Mouse (Mus musculus) forebrain, embryonic 12.5 days (tissue): ENCODE measurements around the gene Eloa. TPM values are rescaled to one million over a fixed set of nuclear protein-coding genes. Genes with fewer than 3 reads are reported as not detected.
A peak's percentile ranks its signal among the peaks of the same experiment; 100 is the strongest.
"Not testable (repeated sequence)": the region's sequence is repeated elsewhere in the genome, so short reads cannot be mapped to it uniquely, and the experiment has no call there.

Source experiments
- ATAC-seq: fragments of 200-750 bp; cut with Nextera tagmentation; 2 replicates; pipeline ENCODE4 v1.8.0; 2017; ENCODE audit warnings: moderate TSS enrichment; ENCODE audit not compliant: low FRiP score
- H3K27ac ChIP-seq: fragments of 300-500 bp; sonication (generic); 2 replicates; pipeline ENCODE4 v1.5.1; 2016; ENCODE audit warnings: mild to moderate bottlenecking
- H3K27me3 ChIP-seq: fragments of 300-500 bp; sonication (generic); 2 replicates; pipeline ENCODE4 v1.6.1; 2016; ENCODE audit warnings: mild to moderate bottlenecking
- H3K36me3 ChIP-seq: fragments of 300-500 bp; sonication (generic); replicated peaks from 2 replicates; pipeline ENCODE4 v1.6.1; 2016; ENCODE audit warnings: mild to moderate bottlenecking
- H3K4me1 ChIP-seq: fragments of 300-500 bp; sonication (generic); 2 replicates; pipeline ENCODE4 v1.6.1; 2016
- H3K4me2 ChIP-seq: fragments of 300-500 bp; sonication (generic); 2 replicates; pipeline ENCODE4 v1.6.1; 2016; ENCODE audit warnings: mild to moderate bottlenecking, moderate library complexity
- H3K4me3 ChIP-seq: fragments of 300-500 bp; sonication (generic); replicated peaks from 2 replicates; pipeline ENCODE4 v1.5.1; 2016; ENCODE audit warnings: mild to moderate bottlenecking
- H3K9ac ChIP-seq: fragments of 300-500 bp; sonication (generic); 2 replicates; pipeline ENCODE4 v1.6.1; 2016; ENCODE audit warnings: mild to moderate bottlenecking
- H3K9me3 ChIP-seq: fragments of 300-500 bp; sonication (generic); 2 replicates; pipeline ENCODE4 v1.6.1; 2016
- WGBS: fragments of 180-500 bp; shearing (Covaris S2); methylation state at CpG from one replicate; pipeline ENCODE4 v1.1.7; 2016; 5-methylcytosine and 5-hydroxymethylcytosine counted together
- polyA plus RNA-seq: library from polyadenylated mRNA; unstranded; fragments of >200 nt; fragmentation: Nextera tagmentation; extraction: Ambion mirVana; gene quantifications from 2 replicates; pipeline ENCODE4 v1.2.1, GENCODE M21; 2016

The Eloa gene
- 34.2 and 37.6 TPM in 2 replicates for polyA plus RNA-seq

GRCm38 (mm10) chr4:136021549-136022047, at the start of gene Eloa:
Gene Eloa (minus strand): TSS chr4:136021763.
- Histone ChIP-seq H3K4me2 (peak within 1 kb of the TSS; percentile 94), H3K9me3 (no peaks in the 10 kb centered on the region), H3K9ac (peak within 1 kb of the TSS; percentile 98), H3K27me3 (no peaks in the 10 kb centered on the region), H3K36me3 (no peaks in the 10 kb centered on the region), H3K27ac (peak within 1 kb of the TSS; percentile 87), H3K4me3 (peak within 1 kb of the TSS; percentile 99), H3K4me1 (peaks cover 19% of the 10 kb centered on the region)
- peak; percentile 99 for ATAC-seq
- WGBS: under 1% methylated on average over 38 of the region's 48 CpGs

GRCm38 (mm10) chr4:136071178-136071714, 49.7 kb upstream of the Eloa start:
- H3K27ac ChIP-seq: no peak overlapping the region
- WGBS: 4% methylated on average over 15 of the region's 15 CpGs
- no peaks in the 10 kb centered on the region for H3K9me3 ChIP-seq
- ATAC-seq: peak; percentile 49; the same call in 1 of the 2 replicates
- H3K4me1 ChIP-seq: peaks cover 18% of the 10 kb centered on the region
- no peak overlapping the region for H3K9ac ChIP-seq
- H3K4me2 ChIP-seq: no peak overlapping the region
- H3K27me3 ChIP-seq: peaks cover 11% of the 10 kb centered on the region
- no peaks in the 10 kb centered on the region for H3K36me3 ChIP-seq
- H3K4me3 ChIP-seq: no peak overlapping the region

GRCm38 (mm10) chr4:136070592-136070991, 49.0 kb upstream of the Eloa start:
- H3K4me1 ChIP-seq: peaks cover 18% of the 10 kb centered on the region
- H3K4me3 ChIP-seq: no peak overlapping the region
- 55% methylated on average over 6 of the region's 6 CpGs for WGBS
- H3K9ac ChIP-seq: no peak overlapping the region
- no peak for ATAC-seq
- no peaks in the 10 kb centered on the region for H3K36me3 ChIP-seq
- no peak overlapping the region for H3K27ac ChIP-seq
- H3K4me2 ChIP-seq: no peak overlapping the region
- H3K9me3 ChIP-seq: no peaks in the 10 kb centered on the region
- H3K27me3 ChIP-seq: peaks cover 11% of the 10 kb centered on the region

- Histone ChIP-seq H3K27me3 (peaks cover 11% of the 10 kb centered on the region), H3K27ac (no peak overlapping the region), H3K4me1 (peaks cover 18% of the 10 kb centered on the region), H3K36me3 (no peaks in the 10 kb centered on the region), H3K4me2 (no peak overlapping the region), H3K9me3 (no peaks in the 10 kb centered on the region), H3K9ac (no peak overlapping the region), H3K4me3 (no peak overlapping the region)
- ATAC-seq: peak; percentile 67
- WGBS: 2% methylated on average over 18 of the region's 18 CpGs
Observed at GRCm38 (mm10) chr4:136069954-136070353, 48.4 kb upstream of the Eloa start.

- Histone ChIP-seq H3K9me3 (no peaks in the 10 kb centered on the region), H3K4me3 (no peak overlapping the region), H3K27ac (no peak overlapping the region), H3K36me3 (no peaks in the 10 kb centered on the region), H3K27me3 (peaks cover 11% of the 10 kb centered on the region), H3K4me1 (peaks cover 18% of the 10 kb centered on the region), H3K4me2 (no peak overlapping the region), H3K9ac (no peak overlapping the region)
- 78% methylated on average over 4 of the region's 4 CpGs for WGBS
- ATAC-seq: no peak
Observed at GRCm38 (mm10) chr4:136069313-136069712, 47.8 kb upstream of the Eloa start.

- no peak overlapping the region for H3K4me2 ChIP-seq
- H3K9ac ChIP-seq: no peak overlapping the region
- no peaks in the 10 kb centered on the region for H3K36me3 ChIP-seq
- no peak for ATAC-seq
- WGBS: 95% methylated on average over 4 of the region's 4 CpGs
- H3K9me3 ChIP-seq: no peaks in the 10 kb centered on the region
- no peak overlapping the region for H3K4me3 ChIP-seq
- H3K4me1 ChIP-seq: no peaks in the 10 kb centered on the region
- H3K27me3 ChIP-seq: no peaks in the 10 kb centered on the region
- no peak overlapping the region for H3K27ac ChIP-seq
Observed at GRCm38 (mm10) chr4:136063143-136063542, 41.6 kb upstream of the Eloa start.

GRCm38 (mm10) chr4:136059800-136060488, 38.4 kb upstream of the Eloa start:
- H3K4me3 ChIP-seq, H3K27me3 ChIP-seq, H3K9ac ChIP-seq, H3K27ac ChIP-seq, H3K4me1 ChIP-seq, H3K4me2 ChIP-seq, ATAC-seq, H3K36me3 ChIP-seq, H3K9me3 ChIP-seq: not testable (repeated sequence)
- WGBS: 62% methylated on average over 9 of the region's 9 CpGs

- H3K4me2 ChIP-seq: no peak overlapping the region
- H3K9ac ChIP-seq: no peak overlapping the region
- H3K36me3 ChIP-seq: no peaks in the 10 kb centered on the region
- H3K4me1 ChIP-seq: no peaks in the 10 kb centered on the region
- H3K9me3 ChIP-seq: no peaks in the 10 kb centered on the region
- no peak for ATAC-seq
- H3K27me3 ChIP-seq: no peaks in the 10 kb centered on the region
- 94% methylated on average over 5 of the region's 5 CpGs for WGBS
- H3K27ac ChIP-seq: no peak overlapping the region
- H3K4me3 ChIP-seq: no peak overlapping the region
Observed at GRCm38 (mm10) chr4:136057916-136058315, 36.4 kb upstream of the Eloa start.

- Histone ChIP-seq H3K4me2 (no peak overlapping the region), H3K9me3 (no peaks in the 10 kb centered on the region), H3K4me1 (peaks cover 13% of the 10 kb centered on the region), H3K9ac (no peak overlapping the region), H3K27me3 (no peaks in the 10 kb centered on the region), H3K4me3 (no peak overlapping the region), H3K27ac (no peak overlapping the region), H3K36me3 (peaks cover 12% of the 10 kb centered on the region)
- no peak for ATAC-seq
- 33% methylated on average over 1 of the region's 1 CpGs for WGBS
Observed at GRCm38 (mm10) chr4:136056030-136056429, 34.5 kb upstream of the Eloa start.

GRCm38 (mm10) chr4:136053843-136054242, 32.3 kb upstream of the Eloa start:
- 0 out of 2 replicates have a peak overlapping the region, but pooled peaks have one; percentile 95 for H3K4me3 ChIP-seq
- no peaks in the 10 kb centered on the region for H3K9me3 ChIP-seq
- no peak overlapping the region for H3K9ac ChIP-seq
- H3K27me3 ChIP-seq: no peaks in the 10 kb centered on the region
- no peak overlapping the region for H3K27ac ChIP-seq
- H3K4me1 ChIP-seq: peaks cover 23% of the 10 kb centered on the region
- peak; percentile 3; the same call in 1 of the 2 replicates for ATAC-seq
- 78% methylated on average over 5 of the region's 5 CpGs for WGBS
- no peak overlapping the region for H3K4me2 ChIP-seq
- H3K36me3 ChIP-seq: peaks cover 34% of the 10 kb centered on the region

- Histone ChIP-seq H3K9me3 (no peaks in the 10 kb centered on the region), H3K4me2 (peak within 1 kb of the TSS; percentile 97), H3K4me3 (peak within 1 kb of the TSS; percentile 95), H3K27ac (peak within 1 kb of the TSS; percentile 95), H3K36me3 (peaks cover 41% of the 10 kb centered on the region), H3K9ac (peak within 1 kb of the TSS; percentile 98), H3K27me3 (no peaks in the 10 kb centered on the region), H3K4me1 (peaks cover 23% of the 10 kb centered on the region)
- WGBS: under 1% methylated on average over 21 of the region's 21 CpGs
- ATAC-seq: peak; percentile 97
Observed at GRCm38 (mm10) chr4:136053247-136053596, 31.7 kb upstream of the Eloa start, which contains the start of gene Rpl11. Gene Rpl11 (minus strand): TSS chr4:136053428.

GRCm38 (mm10) chr4:136052534-136053246, 31.1 kb upstream of the Eloa start:
- Histone ChIP-seq H3K9ac (peak overlapping the region; percentile 98), H3K9me3 (no peaks in the 10 kb centered on the region), H3K27me3 (no peaks in the 10 kb centered on the region), H3K4me3 (peak overlapping the region; percentile 95), H3K27ac (peak overlapping the region; percentile 95), H3K4me2 (peak overlapping the region; percentile 97), H3K36me3 (peaks cover 46% of the 10 kb centered on the region), H3K4me1 (peaks cover 23% of the 10 kb centered on the region)
- peak; percentile 82 for ATAC-seq
- WGBS: 1% methylated on average over 50 of the region's 50 CpGs
